Mouse (Mus musculus): Measurements from ENCODE around the gene C130074G19Rik. TPM values are rescaled to one million over a fixed set of nuclear protein-coding genes. Genes with fewer than 3 reads are reported as not detected.

The C130074G19Rik gene
- polyA plus RNA-seq, 1 experiment from 2014 or later, result 0.84 TPM

DNA sequence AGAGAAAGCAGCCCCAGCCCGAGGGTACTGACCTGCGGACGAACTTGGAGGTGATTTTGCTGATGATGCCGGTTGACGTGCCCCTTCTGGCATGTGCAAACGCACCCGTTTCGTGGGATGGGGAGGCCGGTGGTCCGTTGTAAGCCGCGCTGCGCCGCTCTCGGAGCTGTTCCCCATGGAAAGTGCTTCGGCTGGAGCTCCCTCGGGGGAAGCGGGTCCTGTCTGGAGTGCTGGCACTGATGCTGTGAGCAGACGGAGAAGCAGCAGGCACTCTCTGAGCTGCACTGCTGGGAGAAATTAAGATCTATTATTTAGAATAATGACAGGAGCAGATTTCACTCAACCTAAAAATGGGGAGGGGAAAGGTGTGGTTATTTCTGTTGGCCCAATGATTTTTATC lies 22.4 kb upstream of the C130074G19Rik start:
- H3K4me1 ChIP-seq, result peaks cover 15% of the 10 kb centered on the region
- H3K36me3 ChIP-seq (replicated peaks), result peaks cover 45% of the 10 kb centered on the region
- no peak overlapping the region for H3K4me2 ChIP-seq
- no peaks in the 10 kb centered on the region for H3K27me3 ChIP-seq (replicated peaks)
- no peak overlapping the region for H3K4me3 ChIP-seq
- no peak overlapping the region for H3K9ac ChIP-seq
- no peaks in the 10 kb centered on the region for H3K9me3 ChIP-seq
- ATAC-seq (replicated peaks), result peak; percentile 72; the same call in 1 of the 2 replicates
- H3K27ac ChIP-seq, result peak overlapping the region; percentile 45; the same call in 1 of the 2 replicates
- WGBS, result 55% methylated on average over 19 of the region's 19 CpGs

DNA sequence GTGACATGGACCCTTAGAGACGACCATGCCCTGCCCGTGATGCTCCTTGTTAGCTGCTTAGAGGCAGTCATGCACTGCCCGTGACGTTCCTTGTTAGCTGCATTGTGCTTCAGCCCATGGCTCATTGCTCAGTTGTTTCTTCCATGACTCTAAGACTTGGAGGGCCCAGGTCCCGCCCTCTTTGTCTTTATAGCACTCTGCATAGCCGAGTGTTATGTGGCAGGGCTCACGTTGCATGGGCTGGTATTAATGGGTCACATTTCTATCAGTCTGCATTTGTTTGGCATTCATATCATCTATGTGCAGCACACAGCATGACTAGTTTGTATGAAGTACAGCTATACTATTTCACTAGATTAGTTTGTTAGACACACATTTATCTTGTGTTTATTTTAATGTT lies 20.7 kb upstream of the C130074G19Rik start:
- 50% methylated on average over 7 of the region's 7 CpGs for WGBS
- no peak for ATAC-seq (replicated peaks)
- Histone ChIP-seq H3K27ac (no peak overlapping the region), H3K9me3 (no peaks in the 10 kb centered on the region), H3K36me3 (replicated peaks) (peaks cover 43% of the 10 kb centered on the region), H3K4me2 (no peak overlapping the region), H3K9ac (no peak overlapping the region), H3K4me3 (no peak overlapping the region), H3K27me3 (replicated peaks) (no peaks in the 10 kb centered on the region), H3K4me1 (peaks cover 15% of the 10 kb centered on the region)

DNA sequence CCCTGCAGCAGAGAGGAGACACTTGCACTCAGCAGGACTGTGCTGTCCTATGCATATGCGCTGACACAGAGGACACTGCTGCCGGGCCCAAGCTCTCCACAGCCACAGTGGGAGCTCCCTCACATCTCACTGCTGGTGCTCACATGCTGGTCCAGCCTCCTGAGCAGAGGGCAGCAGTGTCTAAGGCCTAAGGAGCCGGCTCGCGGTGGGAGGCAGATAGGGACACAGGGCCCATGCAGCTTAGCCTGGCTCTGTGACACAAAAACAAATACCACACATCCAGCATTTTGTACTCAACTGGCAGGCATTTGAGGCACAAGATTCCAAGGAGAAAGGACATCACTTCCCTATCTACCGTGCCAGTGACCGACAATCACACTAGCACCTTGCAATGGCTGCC lies 19.9 kb upstream of the C130074G19Rik start:
- Histone ChIP-seq H3K36me3 (replicated peaks) (peaks cover 46% of the 10 kb centered on the region), H3K4me1 (peaks cover 15% of the 10 kb centered on the region), H3K27me3 (replicated peaks) (no peaks in the 10 kb centered on the region), H3K4me3 (no peak overlapping the region), H3K9ac (no peak overlapping the region), H3K4me2 (no peak overlapping the region), H3K27ac (no peak overlapping the region), H3K9me3 (no peaks in the 10 kb centered on the region)
- ATAC-seq (replicated peaks), result no peak
- WGBS, result 57% methylated on average over 7 of the region's 7 CpGs

DNA sequence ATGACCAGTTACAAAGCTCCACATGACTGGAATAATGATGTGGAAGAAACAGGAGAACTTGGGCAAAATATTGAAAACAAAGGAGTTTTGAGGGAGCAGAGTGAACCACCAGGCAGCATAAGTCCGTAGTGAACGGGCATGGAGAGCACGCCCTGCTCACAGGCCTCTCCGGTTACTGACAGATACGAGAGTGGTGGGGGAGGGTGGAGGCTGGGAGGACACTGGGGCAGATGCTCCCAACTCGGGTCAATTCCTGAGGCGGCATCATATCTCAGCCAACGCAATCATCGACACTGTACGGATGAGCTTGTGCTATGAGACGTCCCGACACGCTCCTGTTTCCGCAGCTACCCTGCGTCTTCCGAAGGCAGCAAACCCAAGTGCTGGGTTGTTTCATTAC lies 14.3 kb upstream of the C130074G19Rik start:
- H3K9ac ChIP-seq, result no peak overlapping the region
- no peaks in the 10 kb centered on the region for H3K4me1 ChIP-seq
- H3K27me3 ChIP-seq (replicated peaks), result no peaks in the 10 kb centered on the region
- H3K27ac ChIP-seq, result no peak overlapping the region
- H3K9me3 ChIP-seq, result no peaks in the 10 kb centered on the region
- H3K36me3 ChIP-seq (replicated peaks), result peaks cover 19% of the 10 kb centered on the region
- no peak for ATAC-seq (replicated peaks)
- no peak overlapping the region for H3K4me3 ChIP-seq
- no peak overlapping the region for H3K4me2 ChIP-seq
- WGBS, result 81% methylated on average over 16 of the region's 16 CpGs

DNA sequence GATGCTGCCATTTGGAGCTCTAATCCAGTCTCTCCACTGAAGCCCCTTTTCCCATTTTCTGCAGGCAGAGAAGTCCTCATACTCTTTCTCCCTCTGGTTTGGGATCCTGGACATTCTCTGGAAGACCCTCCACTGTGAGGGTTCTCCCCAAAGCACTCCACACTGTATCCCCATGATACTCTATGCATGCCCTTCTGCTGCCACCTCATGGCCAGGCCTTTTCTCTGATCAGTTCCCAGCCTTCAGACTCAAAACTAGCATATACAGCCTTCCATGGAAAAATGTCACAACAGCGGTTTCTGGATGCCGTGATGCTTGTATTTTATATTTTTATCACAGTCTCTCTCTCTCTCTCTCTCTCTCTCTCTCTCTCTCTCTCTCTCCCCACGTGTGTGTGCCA lies 9.0 kb upstream of the C130074G19Rik start:
- Histone ChIP-seq H3K4me1 (no peaks in the 10 kb centered on the region), H3K4me2 (no peak overlapping the region), H3K9ac (no peak overlapping the region), H3K27ac (no peak overlapping the region), H3K27me3 (replicated peaks) (no peaks in the 10 kb centered on the region), H3K4me3 (no peak overlapping the region), H3K36me3 (replicated peaks) (no peaks in the 10 kb centered on the region), H3K9me3 (no peaks in the 10 kb centered on the region)
- ATAC-seq (replicated peaks), result no peak
- 78% methylated on average over 3 of the region's 3 CpGs for WGBS

DNA sequence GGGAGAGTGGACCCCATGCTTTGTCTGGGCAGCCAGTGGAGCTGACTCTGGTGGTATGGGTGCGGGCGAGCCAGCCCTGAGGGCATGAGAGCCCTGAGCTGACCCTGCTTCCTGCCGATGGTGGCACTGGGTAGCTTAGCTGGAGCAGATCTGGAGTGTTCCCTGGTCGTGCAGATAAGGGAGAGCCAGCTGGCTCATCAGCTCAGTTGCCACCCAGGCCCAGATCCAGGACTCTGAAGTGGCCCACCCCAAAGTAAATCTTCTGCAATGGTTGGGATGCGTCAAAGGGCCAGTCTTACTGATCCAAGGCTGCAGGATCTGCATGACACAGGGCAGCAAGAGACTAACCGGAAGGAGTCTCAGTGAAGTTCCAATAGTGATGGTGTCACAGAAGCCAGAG lies 6.4 kb upstream of the C130074G19Rik start:
- Histone ChIP-seq H3K36me3 (replicated peaks) (no peaks in the 10 kb centered on the region), H3K9ac (no peak overlapping the region), H3K9me3 (no peaks in the 10 kb centered on the region), H3K27me3 (replicated peaks) (no peaks in the 10 kb centered on the region; the same call in 1 of the 2 replicates), H3K4me1 (no peaks in the 10 kb centered on the region), H3K4me2 (no peak overlapping the region), H3K4me3 (no peak overlapping the region), H3K27ac (no peak overlapping the region)
- WGBS, result 91% methylated on average over 6 of the region's 6 CpGs
- ATAC-seq (replicated peaks), result no peak

DNA sequence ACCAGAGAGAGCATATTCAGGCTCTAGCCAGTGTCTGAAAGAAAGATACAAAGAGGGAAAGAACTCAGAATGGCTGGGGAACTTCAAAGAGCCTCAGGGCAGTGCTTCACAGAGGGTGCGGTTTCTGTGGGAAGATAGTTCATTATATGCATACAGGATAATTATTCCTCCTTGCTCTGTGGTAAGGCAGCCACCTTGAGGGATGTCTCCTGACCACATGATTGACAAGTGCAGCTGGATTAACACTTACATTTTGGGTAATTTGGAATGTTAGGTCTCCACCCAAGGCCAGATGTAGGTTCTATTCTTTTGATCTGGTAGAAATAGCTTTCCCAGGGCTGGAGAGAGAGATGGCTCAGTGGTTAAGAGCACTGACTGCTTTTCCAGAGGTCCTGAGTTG lies 3.1 kb upstream of the C130074G19Rik start:
- 35% methylated on average over 1 of the region's 1 CpGs for WGBS
- Histone ChIP-seq H3K27me3 (replicated peaks) (peaks cover 29% of the 10 kb centered on the region), H3K4me3 (no peak overlapping the region), H3K9me3 (no peaks in the 10 kb centered on the region), H3K27ac (no peak overlapping the region), H3K36me3 (replicated peaks) (no peaks in the 10 kb centered on the region), H3K4me2 (no peak overlapping the region), H3K4me1 (peaks cover 8% of the 10 kb centered on the region), H3K9ac (no peak overlapping the region)
- no peak for ATAC-seq (replicated peaks)

DNA sequence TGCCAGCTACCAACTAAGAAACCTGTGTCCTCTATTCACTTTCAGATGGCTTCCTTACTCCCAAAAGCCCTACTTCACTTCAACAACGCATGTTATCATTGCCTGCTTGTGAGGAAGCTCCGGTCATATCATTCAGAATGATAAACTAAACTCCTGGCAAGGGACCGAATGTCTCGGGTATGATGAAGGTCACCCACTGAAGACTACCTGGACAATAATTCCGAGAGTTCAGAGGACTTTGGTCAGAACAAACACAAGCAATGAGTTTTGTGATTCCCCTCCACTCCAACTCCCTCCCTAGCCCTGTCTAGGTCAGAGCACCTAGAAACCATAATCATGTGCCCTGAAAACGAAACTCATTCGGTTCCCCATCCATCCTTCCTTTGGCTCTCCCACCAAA lies 1.2 kb downstream of the C130074G19Rik start:
- 73% methylated on average over 7 of the region's 7 CpGs for WGBS
- peaks cover 8% of the 10 kb centered on the region for H3K4me1 ChIP-seq
- H3K27ac ChIP-seq, result no peak overlapping the region
- no peak overlapping the region for H3K4me2 ChIP-seq
- H3K4me3 ChIP-seq, result peak overlapping the region; percentile 35; the same call in 1 of the 2 replicates
- no peak for ATAC-seq (replicated peaks)
- H3K9ac ChIP-seq, result no peak overlapping the region
- H3K27me3 ChIP-seq (replicated peaks), result peaks cover 32% of the 10 kb centered on the region
- no peaks in the 10 kb centered on the region for H3K9me3 ChIP-seq
- no peaks in the 10 kb centered on the region for H3K36me3 ChIP-seq (replicated peaks)

DNA sequence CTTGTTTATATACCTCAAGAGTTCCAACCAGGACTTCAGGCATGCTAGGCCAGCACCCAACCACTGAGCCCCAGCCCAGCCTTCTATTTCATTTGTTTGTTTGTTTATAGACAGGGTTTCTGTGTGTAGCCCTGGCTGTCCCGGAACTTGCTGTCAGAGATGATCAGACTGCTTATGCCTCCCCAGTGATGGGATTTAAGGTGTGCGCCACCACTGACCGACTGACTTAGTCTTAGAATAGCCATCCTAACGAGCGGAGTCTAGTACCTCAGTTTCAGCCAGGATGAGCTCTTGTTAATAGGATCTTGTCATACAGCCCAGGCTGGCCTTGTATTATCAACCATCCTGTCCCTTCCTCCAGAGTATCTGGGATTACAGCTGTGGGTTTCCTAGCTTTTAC lies 1.8 kb downstream of the C130074G19Rik start:
- no peaks in the 10 kb centered on the region for H3K9me3 ChIP-seq
- WGBS, result 83% methylated on average over 5 of the region's 5 CpGs
- no peaks in the 10 kb centered on the region for H3K36me3 ChIP-seq (replicated peaks)
- no peak overlapping the region for H3K27ac ChIP-seq
- H3K9ac ChIP-seq, result no peak overlapping the region
- ATAC-seq (replicated peaks), result no peak
- no peak overlapping the region for H3K4me2 ChIP-seq
- H3K4me1 ChIP-seq, result peaks cover 8% of the 10 kb centered on the region
- H3K27me3 ChIP-seq (replicated peaks), result peaks cover 32% of the 10 kb centered on the region
- no peak overlapping the region for H3K4me3 ChIP-seq

DNA sequence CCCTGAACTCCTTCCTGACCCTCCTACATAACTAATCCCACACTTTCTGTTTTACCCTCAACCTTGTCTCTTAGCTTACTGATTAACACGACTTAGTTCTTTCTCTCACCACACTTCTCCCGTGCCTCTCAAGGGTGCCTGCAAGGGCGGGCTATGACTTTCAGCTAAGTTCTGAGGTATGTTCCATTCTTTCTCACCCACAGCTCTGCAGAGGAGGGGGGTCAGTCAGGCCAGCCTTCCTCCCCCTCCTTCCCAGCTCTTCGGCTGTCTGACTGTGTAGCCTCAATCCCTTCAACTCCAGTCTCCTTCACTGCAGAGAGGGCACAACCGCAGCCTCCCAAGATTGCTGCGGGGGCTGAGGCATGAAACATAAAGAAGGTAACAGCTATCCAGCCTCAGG lies 4.2 kb downstream of the C130074G19Rik start:
- Histone ChIP-seq H3K4me3 (no peak overlapping the region), H3K27ac (no peak overlapping the region), H3K27me3 (replicated peaks) (peaks cover 28% of the 10 kb centered on the region), H3K36me3 (replicated peaks) (no peaks in the 10 kb centered on the region), H3K9me3 (no peaks in the 10 kb centered on the region), H3K9ac (no peak overlapping the region), H3K4me1 (peaks cover 8% of the 10 kb centered on the region), H3K4me2 (no peak overlapping the region)
- no peak for ATAC-seq (replicated peaks)
- 80% methylated on average over 6 of the region's 6 CpGs for WGBS

DNA sequence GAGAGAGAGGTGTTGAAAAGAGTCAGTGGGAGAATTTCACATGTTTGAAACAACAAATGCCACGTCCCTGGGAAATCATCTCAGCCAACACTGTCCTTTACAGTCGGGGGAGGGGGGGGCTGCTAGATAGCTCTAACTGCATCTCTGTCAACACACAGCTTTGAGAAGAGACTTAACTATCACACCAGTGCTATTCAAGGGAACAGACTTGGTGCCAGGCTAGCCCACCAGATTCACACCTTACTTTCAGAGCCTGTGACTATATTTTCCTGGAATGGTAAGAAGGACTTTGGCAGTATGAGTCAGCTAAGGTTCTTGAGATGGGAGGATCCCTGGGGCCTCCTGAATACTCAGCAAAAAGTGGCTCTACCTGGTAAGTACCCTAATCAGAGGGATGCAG lies 5.7 kb downstream of the C130074G19Rik start:
- Histone ChIP-seq H3K4me2 (no peak overlapping the region), H3K4me3 (no peak overlapping the region), H3K27ac (no peak overlapping the region), H3K27me3 (replicated peaks) (peaks cover 14% of the 10 kb centered on the region), H3K9ac (no peak overlapping the region), H3K36me3 (replicated peaks) (no peaks in the 10 kb centered on the region), H3K4me1 (no peaks in the 10 kb centered on the region; the same call in 1 of the 2 replicates), H3K9me3 (no peaks in the 10 kb centered on the region)
- no peak for ATAC-seq (replicated peaks)
- 78% methylated on average over 2 of the region's 2 CpGs for WGBS

DNA sequence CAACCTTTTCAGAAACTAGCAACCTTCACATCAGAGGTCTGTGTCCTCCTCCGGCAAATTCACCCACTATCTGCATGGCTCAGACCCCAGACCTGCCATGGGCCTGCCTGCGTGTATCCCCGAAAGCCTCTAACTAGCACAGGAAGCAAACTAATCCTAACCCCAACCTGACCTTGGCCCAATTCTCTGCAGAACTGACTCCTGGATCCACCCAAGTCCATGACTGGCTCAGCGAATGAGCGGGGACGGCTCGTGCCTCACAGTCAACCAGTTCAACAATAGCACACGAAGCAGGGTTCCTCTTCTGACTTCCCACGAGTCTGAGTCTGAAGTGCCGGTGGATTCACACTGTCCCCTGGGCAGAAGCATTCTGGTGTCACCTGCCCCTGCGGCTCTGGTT lies 9.1 kb downstream of the C130074G19Rik start:
- Histone ChIP-seq H3K4me1 (peaks cover 3% of the 10 kb centered on the region; the same call in 1 of the 2 replicates), H3K9ac (no peak overlapping the region), H3K4me3 (no peak overlapping the region), H3K27me3 (replicated peaks) (no peaks in the 10 kb centered on the region), H3K27ac (no peak overlapping the region), H3K36me3 (replicated peaks) (no peaks in the 10 kb centered on the region), H3K4me2 (no peak overlapping the region), H3K9me3 (no peaks in the 10 kb centered on the region)
- WGBS, result 87% methylated on average over 11 of the region's 11 CpGs
- no peak for ATAC-seq (replicated peaks)

DNA sequence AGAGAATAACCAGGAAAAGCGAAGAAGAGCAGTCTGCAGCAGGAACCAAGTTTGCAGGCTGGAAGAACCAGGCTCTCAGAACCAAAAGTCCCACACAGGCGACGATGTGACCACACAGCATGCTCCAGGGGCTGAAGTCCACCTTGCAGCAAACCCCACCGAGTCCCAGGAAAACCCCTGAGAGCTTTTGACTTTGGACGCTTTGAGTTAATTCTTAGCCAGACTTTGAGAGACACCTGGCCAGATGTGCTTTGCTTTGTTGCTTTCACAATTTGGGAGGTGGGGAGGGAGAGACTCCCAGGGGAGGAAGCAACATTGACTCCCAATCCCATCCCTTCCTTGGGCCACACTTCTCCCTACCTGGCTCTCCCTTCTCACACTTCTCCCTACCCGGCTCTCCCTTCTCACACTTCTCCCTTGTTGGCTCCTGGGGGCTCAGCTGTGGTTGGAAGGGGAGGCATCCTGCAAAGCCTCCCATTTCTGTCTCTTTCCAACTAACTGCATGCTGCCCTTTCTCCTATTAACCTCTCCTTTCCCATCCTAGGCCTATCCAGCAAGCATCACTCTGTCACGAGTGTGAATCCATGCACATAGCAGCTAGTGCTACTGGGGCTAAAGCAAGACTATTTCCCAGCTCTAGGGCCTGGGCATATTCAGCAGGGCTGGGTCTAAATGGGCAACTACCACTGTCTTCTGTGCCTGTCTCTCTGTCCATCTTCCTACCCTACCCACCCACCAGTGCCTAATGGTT lies 10.8 kb downstream of the C130074G19Rik start:
- Histone ChIP-seq H3K4me2 (no peak overlapping the region), H3K4me1 (peaks cover 3% of the 10 kb centered on the region; the same call in 1 of the 2 replicates), H3K9me3 (no peaks in the 10 kb centered on the region), H3K9ac (no peak overlapping the region), H3K27me3 (replicated peaks) (no peaks in the 10 kb centered on the region; the same call in 1 of the 2 replicates), H3K4me3 (no peak overlapping the region), H3K36me3 (replicated peaks) (no peaks in the 10 kb centered on the region), H3K27ac (no peak overlapping the region)
- no peak for ATAC-seq (replicated peaks)
- WGBS, result 83% methylated on average over 7 of the region's 7 CpGs
